Mouse (Mus musculus) layer of hippocampus, adult 18-20 months (tissue): ENCODE results near the gene Carm1. TPM values are rescaled to one million over a fixed set of nuclear protein-coding genes. Genes with fewer than 3 reads are reported as not detected.
"Not testable (repeated sequence)": the region's sequence is repeated elsewhere in the genome, so short reads cannot be mapped to it uniquely, and the experiment has no call there.

ENCODE experiments used
- DNase-seq, 2 experiments: peaks; one replicate each; pipeline ENCODE4 v3.0.0; 2022; ENCODE audit warnings: low spot score in 2 of 2
- total RNA-seq, 2 experiments: library from RNA; stranded (reverse); gene quantifications; 2 replicates each; pipeline ENCODE4 v1.2.3; 2021

Carm1 gene
- total RNA-seq, 2 experiments from 2014 or later: 76.4 to 81.6 TPM

GRCm38 (mm10) chr9:21536501-21536900, 10.2 kb upstream of the Carm1 start:
- no peak for DNase-seq

DNA sequence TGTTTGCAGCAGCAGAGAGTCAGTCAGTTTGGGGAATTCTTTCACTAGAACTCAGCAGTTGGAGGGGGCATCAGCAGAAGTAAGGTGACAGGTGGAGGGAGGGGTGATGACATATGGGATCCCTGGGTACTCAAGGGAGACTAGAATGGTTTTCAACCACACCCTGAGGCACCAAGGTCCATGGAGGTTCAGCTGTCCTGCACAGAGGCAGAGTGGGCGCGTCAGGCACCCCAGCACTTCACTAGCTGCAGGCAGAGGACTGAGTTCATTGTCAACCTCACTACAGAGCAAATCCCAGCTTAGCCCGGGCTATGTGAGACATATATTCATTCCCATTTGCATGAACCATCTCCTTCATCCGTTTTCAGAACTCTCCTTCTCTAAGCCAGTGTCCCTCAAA, 9.7 kb upstream of the Carm1 start:
- no peak for DNase-seq

DNA sequence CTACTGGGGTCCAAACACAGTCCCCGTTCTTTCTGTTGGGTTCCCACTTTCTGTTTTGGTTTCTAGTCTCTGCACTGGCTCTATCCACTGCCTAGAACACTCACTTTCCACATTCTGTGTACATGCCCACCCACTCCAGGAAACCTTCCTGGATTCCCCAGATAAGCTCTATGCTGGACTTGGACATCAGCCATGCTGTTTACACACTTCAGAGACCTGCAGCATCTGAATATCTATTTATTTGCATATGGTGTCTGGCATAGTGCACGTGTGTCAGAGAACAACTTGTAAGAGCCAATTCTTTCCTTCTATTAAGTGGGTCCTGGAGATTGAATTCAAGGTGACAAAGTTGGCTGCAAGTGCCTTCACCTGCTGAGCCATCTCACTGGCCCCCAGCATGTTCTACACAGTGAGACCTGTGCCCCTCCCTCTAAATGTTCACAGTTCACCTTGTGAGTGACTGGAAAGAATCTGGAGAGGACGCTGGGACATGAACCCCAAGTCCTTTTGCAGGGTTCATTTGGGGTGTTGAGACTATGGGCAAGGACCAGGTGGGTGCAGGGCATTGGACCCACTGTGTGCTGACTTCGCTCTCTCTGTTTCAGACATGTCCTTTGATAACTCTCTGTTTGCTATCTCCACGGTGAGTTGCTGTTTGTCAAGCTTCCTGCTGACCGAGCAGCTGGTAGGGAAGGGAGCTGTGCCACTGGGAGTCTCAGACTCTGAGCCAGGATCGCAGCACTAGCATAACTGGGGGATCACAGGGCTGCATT, 6.5 kb upstream of the Carm1 start:
- DNase-seq: no peak

DNA sequence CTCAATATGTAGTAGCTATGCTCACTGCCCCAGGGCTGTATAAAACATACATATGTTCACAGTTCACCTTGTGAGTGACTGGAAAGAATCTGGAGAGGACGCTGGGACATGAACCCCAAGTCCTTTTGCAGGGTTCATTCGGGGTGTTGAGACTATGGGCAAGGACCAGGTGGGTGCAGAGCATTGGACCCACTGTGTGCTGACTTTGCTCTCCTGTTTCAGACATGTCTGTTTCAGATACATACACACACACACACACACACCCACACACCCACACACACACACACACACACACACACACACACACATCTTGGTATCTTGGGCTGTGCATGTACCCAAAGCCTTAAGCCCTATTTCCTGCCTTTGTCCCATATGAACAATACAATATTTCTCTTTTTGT, 4.7 kb upstream of the Carm1 start:
- DNase-seq: not testable (repeated sequence)

GRCm38 (mm10) chr9:21545351-21545915, 1.3 kb upstream of the Carm1 start:
- DNase-seq: no peak

DNA sequence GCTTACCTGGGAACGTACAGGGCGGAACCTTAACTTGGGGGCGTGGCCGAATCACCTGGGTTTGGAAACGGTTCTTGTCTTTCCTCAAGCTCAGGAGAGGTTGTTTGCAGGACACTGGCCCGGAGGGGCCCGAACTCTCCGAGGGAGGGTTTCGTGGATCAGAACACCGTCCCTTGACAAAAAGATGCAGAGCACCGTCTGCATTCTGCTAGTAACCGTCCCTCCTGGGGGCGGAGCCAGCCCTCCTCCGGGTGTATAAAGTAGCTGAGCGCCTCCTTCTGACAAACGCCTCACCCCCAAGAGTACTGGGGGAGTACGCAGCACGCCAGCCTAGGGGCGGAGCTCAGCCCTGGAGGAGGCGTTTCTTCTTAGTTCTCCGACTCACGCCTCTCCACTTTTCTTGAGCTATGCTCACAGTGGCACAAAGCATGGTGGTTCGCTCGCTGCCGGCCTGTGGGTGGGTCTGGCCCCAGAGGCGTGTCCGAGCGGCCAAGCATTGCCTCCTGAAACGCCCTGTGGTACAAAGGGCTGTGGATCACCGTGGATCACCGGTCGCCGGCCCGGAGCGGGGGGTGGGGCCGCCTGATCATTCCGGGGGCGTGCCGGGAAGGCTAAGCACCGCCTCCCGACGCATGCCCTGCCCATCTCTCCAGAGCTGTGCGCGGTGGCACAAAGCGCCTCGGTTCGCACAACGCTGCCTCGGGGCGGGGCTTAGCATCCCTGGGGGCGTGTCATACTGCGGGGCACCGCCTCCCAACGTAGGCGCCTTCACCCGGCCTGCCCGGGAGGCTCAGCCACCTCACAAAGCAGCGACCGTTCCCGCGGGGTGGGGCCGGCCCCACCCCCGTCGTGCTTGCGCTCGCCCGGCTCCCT, 542 bp upstream of the Carm1 start:
- peak; percentile 99 for DNase-seq

DNA sequence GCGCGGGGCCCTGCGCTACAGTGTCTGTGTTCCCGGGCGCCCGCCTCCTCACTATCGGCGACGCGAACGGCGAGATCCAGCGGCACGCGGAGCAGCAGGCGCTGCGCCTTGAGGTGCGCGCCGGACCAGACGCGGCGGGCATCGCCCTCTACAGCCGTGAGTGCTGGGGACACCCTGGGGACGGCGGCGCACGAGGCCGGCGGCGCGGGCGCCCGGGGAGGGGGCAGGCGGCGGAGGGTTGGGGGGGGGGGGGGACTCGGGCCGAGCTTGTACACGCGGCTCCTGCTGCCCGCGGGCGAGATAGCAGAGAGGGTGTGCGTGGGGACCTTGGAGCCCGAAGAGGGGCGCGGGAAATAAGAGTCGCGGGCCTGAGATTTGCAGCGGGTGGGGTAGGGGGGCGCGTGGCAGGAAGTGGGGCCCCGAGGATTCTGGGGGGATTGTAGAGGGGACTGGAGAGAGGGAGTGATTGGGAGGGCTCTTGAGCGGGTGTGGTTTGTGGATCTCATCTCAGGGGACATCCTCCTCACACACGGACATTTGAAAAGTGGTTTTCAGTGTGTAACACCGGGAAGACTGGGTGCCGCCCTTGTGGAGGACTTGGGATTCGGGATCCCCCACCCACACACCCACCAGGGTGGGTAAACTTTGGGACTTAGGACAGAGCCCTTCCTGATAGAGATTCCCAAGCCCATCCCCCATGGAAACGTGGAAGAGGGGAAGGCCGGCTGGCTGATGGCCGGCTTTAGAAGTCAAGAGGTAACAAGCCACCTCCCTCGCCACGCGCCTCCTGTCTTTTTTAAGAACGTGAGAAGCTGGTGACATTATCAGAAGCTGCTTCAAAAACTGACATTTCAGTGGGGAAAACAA, 614 bp downstream of the Carm1 start:
- DNase-seq: peak; percentile 35 to 59

DNA sequence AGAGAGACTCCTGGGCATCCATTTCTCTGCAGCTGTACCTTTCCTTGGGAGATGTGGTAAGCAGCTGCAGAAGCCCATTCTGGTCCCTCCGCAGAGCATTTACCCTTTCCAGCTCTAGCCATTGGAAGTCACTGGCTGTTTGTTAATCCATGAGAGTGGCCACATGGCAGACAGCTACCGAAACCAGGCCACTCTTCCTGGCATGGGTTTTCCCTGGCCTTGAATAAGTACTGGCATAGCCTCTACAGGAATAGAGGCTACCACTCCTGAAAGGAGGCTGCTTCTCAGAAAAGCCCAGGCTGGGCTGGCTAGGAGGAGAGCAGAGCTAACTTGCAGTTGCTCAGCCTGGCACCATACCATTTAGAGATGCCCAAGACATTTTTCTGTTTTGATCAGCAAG, 4.4 kb downstream of the Carm1 start:
- no peak for DNase-seq

- no peak for DNase-seq
Measured at GRCm38 (mm10) chr9:21553607-21554273, 7.0 kb downstream of the Carm1 start.

GRCm38 (mm10) chr9:21555198-21555742, 8.6 kb downstream of the Carm1 start:
- no peak for DNase-seq

GRCm38 (mm10) chr9:21556996-21557395, 10.3 kb downstream of the Carm1 start:
- DNase-seq: no peak

- DNase-seq: no peak
Measured at GRCm38 (mm10) chr9:21557556-21557955, 10.9 kb downstream of the Carm1 start.

- no peak for DNase-seq
Measured at GRCm38 (mm10) chr9:21558366-21558765, 11.7 kb downstream of the Carm1 start.

DNA sequence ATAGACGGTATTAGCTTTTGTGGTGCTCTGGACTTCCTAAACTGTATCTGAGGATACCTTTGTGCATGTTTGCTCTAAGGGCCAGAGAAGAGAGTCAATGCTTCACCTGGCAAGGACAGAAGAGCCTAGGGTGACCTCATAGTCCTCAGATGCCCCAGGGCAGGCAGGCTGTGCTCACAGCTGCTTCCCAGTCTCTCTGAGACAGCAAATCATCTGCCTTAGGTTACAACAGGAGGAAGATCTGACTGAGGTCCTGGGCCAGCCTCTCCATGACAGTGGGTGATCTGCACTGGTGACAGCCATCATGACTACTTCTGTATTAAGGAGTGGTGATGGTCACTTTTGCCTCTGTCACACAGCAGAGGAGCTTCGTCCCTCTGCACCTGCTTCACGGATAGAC, 12.5 kb downstream of the Carm1 start:
- no peak for DNase-seq

GRCm38 (mm10) chr9:21564420-21564819, 17.7 kb downstream of the Carm1 start:
- no peak for DNase-seq

- DNase-seq: no peak
Measured at GRCm38 (mm10) chr9:21565004-21565586, 18.4 kb downstream of the Carm1 start.

DNA sequence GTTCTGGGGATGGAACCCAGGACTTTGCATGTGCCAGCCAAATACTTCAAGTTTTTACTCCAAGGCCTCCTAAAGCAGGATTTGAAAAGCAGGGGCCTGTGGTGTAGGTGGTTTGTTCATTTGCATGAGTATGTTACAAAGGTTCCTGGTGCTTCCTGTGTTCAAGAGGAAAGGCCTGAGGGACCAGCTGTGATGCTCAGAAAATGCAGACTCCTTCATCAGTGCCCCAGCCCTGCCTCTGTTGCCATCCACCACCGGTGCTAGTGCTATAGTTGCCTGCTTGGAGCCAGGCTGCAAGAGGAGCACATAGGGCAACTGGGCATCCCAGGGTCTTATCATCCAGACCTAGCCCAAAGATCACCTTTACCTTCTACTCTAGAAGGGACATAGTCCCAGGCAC, 19.8 kb downstream of the Carm1 start:
- DNase-seq: no peak

DNA sequence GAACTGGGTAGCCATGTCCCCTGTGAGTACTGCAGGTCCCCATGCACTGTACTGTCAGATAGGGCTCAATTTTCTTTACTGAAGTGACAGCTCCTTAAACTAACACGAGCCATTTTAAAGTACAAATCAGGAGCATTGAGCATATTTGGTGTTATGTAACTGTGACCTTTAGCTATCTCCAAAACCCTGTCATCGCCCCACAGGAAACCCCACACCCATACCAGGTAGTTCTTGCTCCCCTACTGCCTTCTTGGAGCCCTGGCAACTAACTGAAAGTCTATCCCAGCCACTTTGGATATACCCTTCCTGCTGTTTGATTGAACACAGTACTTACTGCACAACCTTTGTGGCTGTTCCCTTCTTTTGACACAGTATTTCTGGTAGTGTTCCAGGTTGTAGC, 20.4 kb downstream of the Carm1 start:
- DNase-seq: no peak

DNA sequence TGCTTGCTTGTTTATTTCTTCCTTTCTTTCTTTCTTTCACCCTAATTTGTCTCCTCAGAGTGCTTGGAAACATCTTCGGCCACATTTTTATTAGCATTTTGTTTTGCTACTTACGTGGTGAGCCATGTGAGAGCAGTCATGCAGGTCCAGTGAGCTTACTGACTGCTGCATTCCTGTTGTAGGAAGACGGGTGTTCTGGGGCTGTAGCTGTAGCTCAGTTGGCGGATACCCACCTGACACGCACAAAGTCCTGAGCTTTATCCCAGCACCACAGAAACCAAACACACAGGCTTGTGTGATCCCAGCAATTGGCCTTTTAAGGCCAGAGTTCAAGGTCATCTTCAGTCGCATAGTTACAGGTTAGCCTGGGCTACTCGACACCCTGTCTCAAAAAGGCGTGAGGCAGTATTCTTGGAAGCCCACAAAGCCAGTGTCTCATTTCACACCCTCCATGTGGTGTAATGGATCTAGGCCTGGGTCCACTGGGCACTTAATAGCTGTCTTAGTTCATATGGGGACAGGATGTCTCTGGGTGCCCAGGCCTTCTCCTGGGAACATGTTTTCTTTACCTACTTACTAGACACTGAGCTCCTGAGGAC, 22.1 kb downstream of the Carm1 start:
- no peak for DNase-seq
